Mouse (Mus musculus): Measurements from ENCODE around the gene Ttll3. TPM values are rescaled to one million over a fixed set of nuclear protein-coding genes. Genes with fewer than 3 reads are reported as not detected.

The Ttll3 gene
- total and polyA plus RNA-seq, 3 experiments, result 0.87 to 5.3 (median 4.4) TPM

- dilution Hi-C loops (cut with MboI; ENCODE audit: extremely low pct_ligation_motif_present, extremely low pct_unique_long_range_greater_than_20kb, low sequenced_read_pairs), result no loop called here
- peaks cover 8% of the 10 kb centered on the region for H3K9me3 ChIP-seq (replicated peaks; ENCODE audit: low read length)
- no peak for DNase-seq (ENCODE audit: extremely low read depth)
- H3K4me1 ChIP-seq (ENCODE audit: control insufficient read depth in 1 of 2, insufficient read depth in 2 of 2), result peaks cover 0 to 6% of the 10 kb centered on the region in 2 experiments; a peak in 1 of 4 replicates
- H3K36me3 ChIP-seq (replicated peaks in 1 of 2; ENCODE audit: control insufficient read depth in 1 of 2, insufficient read depth in 1 of 2, low read length in 1 of 2), result peaks cover 73 to 97% of the 10 kb centered on the region in 2 experiments
- no peaks in the 10 kb centered on the region for H3K27me3 ChIP-seq (replicated peaks)
- no peaks in the 10 kb centered on the region; the same call in 1 of the 2 replicates for H3K79me2 ChIP-seq (replicated peaks; ENCODE audit: control insufficient read depth, extremely low read depth, insufficient read depth, poor library complexity, severe bottlenecking)
- no peak overlapping the region for H3K4me3 ChIP-seq (replicated peaks in 1 of 3; ENCODE audit: low read depth in 2 of 3, low read length in 2 of 3, poor library complexity in 1 of 3)
- H3K27ac ChIP-seq (ENCODE audit: insufficient read depth, low read depth), result no peak overlapping the region
- H3K9ac ChIP-seq (ENCODE audit: insufficient read depth, low read depth), result no peak overlapping the region
- TF ChIP-seq JUND (conservative IDR thresholded peaks at IDR 0.05; ENCODE audit: low read depth, low read length), result no peak
- no peak for TF ChIP-seq GABPA (IDR thresholded peaks at IDR 0.05; ENCODE audit: insufficient replicate concordance, low read depth, low read length)
- no peak for TF ChIP-seq NRF1 (IDR thresholded peaks at IDR 0.05; ENCODE audit: low read depth, low read length)
- TF ChIP-seq CTCF (conservative IDR thresholded peaks at IDR 0.05 in 1 of 2, IDR thresholded peaks at IDR 0.05 in 1 of 2; ENCODE audit: low read depth in 2 of 2, low read length in 2 of 2), result no peak
- TF ChIP-seq TCF12 (IDR thresholded peaks at IDR 0.05; ENCODE audit: low read depth, low read length), result no peak
- TF ChIP-seq MXI1 (IDR thresholded peaks at IDR 0.05; ENCODE audit: low read depth, low read length), result no peak
- no peak overlapping the region for H3K4me2 ChIP-seq (ENCODE audit: insufficient read depth, low read depth, poor library complexity, severe bottlenecking)
- in situ Hi-C loops (cut with MboI; ENCODE audit: low pct_ligation_motif_present, low pct_unique_long_range_greater_than_20kb, low sequenced_read_pairs), result no loop called here
These were observed 1.7 kb downstream of the Ttll3 start for GRCm38 (mm10) chr6:113390715-113391114.

- Histone ChIP-seq H3K4me1 (ENCODE audit: control insufficient read depth in 1 of 2, insufficient read depth in 2 of 2) (no peaks in the 10 kb centered on the region), H3K9me3 (replicated peaks; ENCODE audit: low read length) (peaks cover 8% of the 10 kb centered on the region), H3K27me3 (replicated peaks) (no peaks in the 10 kb centered on the region), H3K4me2 (ENCODE audit: insufficient read depth, low read depth, poor library complexity, severe bottlenecking) (no peak overlapping the region), H3K36me3 (replicated peaks in 1 of 2; ENCODE audit: control insufficient read depth in 1 of 2, insufficient read depth in 1 of 2, low read length in 1 of 2) (peaks cover 71 to 96% of the 10 kb centered on the region in 2 experiments), H3K79me2 (replicated peaks; ENCODE audit: control insufficient read depth, extremely low read depth, insufficient read depth, poor library complexity, severe bottlenecking) (no peaks in the 10 kb centered on the region), H3K4me3 (replicated peaks in 1 of 3; ENCODE audit: low read depth in 2 of 3, low read length in 2 of 3, poor library complexity in 1 of 3) (no peak overlapping the region), H3K9ac (ENCODE audit: insufficient read depth, low read depth) (no peak overlapping the region), H3K27ac (ENCODE audit: insufficient read depth, low read depth) (no peak overlapping the region)
- no peak for DNase-seq (ENCODE audit: extremely low read depth)
- no peak for TF ChIP-seq CTCF (conservative IDR thresholded peaks at IDR 0.05 in 1 of 2, IDR thresholded peaks at IDR 0.05 in 1 of 2; ENCODE audit: low read depth in 2 of 2, low read length in 2 of 2)
- no peak for TF ChIP-seq MAX (IDR thresholded peaks at IDR 0.05; ENCODE audit: low read length)
- TF ChIP-seq MYC (IDR thresholded peaks at IDR 0.05; ENCODE audit: low read depth, low read length), result no peak
- dilution Hi-C loops (cut with MboI; ENCODE audit: extremely low pct_ligation_motif_present, extremely low pct_unique_long_range_greater_than_20kb, low sequenced_read_pairs), result no loop called here
- in situ Hi-C loops (cut with MboI; ENCODE audit: low pct_ligation_motif_present, low pct_unique_long_range_greater_than_20kb, low sequenced_read_pairs), result no loop called here
These were observed 2.9 kb downstream of the Ttll3 start for GRCm38 (mm10) chr6:113392015-113392386.

- dilution Hi-C loops (cut with MboI; ENCODE audit: extremely low pct_ligation_motif_present, extremely low pct_unique_long_range_greater_than_20kb, low sequenced_read_pairs), result no loop called here
- Histone ChIP-seq H3K4me3 (replicated peaks in 1 of 3; ENCODE audit: low read depth in 2 of 3, low read length in 2 of 3, poor library complexity in 1 of 3) (no peak overlapping the region), H3K27me3 (replicated peaks) (no peaks in the 10 kb centered on the region), H3K27ac (ENCODE audit: insufficient read depth, low read depth) (no peak overlapping the region), H3K9ac (ENCODE audit: insufficient read depth, low read depth) (no peak overlapping the region), H3K4me2 (ENCODE audit: insufficient read depth, low read depth, poor library complexity, severe bottlenecking) (no peak overlapping the region), H3K4me1 (ENCODE audit: control insufficient read depth in 1 of 2, insufficient read depth in 2 of 2) (no peaks in the 10 kb centered on the region), H3K9me3 (replicated peaks; ENCODE audit: low read length) (peaks cover 8% of the 10 kb centered on the region), H3K36me3 (replicated peaks in 1 of 2; ENCODE audit: control insufficient read depth in 1 of 2, insufficient read depth in 1 of 2, low read length in 1 of 2) (peaks cover 69 to 96% of the 10 kb centered on the region in 2 experiments), H3K79me2 (replicated peaks; ENCODE audit: control insufficient read depth, extremely low read depth, insufficient read depth, poor library complexity, severe bottlenecking) (no peaks in the 10 kb centered on the region)
- DNase-seq (ENCODE audit: extremely low read depth), result no peak
- in situ Hi-C loops (cut with MboI; ENCODE audit: low pct_ligation_motif_present, low pct_unique_long_range_greater_than_20kb, low sequenced_read_pairs), result no loop called here
- TF ChIP-seq USF2 (conservative IDR thresholded peaks at IDR 0.05; ENCODE audit: low read depth, low read length), result no peak
- TF ChIP-seq ZC3H11A (IDR thresholded peaks at IDR 0.05; ENCODE audit: low read depth, low read length), result no peak
- no peak for TF ChIP-seq TCF12 (IDR thresholded peaks at IDR 0.05; ENCODE audit: low read depth, low read length)
- no peak for TF ChIP-seq MXI1 (IDR thresholded peaks at IDR 0.05; ENCODE audit: low read depth, low read length)
- no peak for TF ChIP-seq MYC (IDR thresholded peaks at IDR 0.05; ENCODE audit: low read depth, low read length)
- TF ChIP-seq CTCF (conservative IDR thresholded peaks at IDR 0.05 in 1 of 2, IDR thresholded peaks at IDR 0.05 in 1 of 2; ENCODE audit: low read depth in 2 of 2, low read length in 2 of 2), result no peak
- no peak for TF ChIP-seq CHD1 (IDR thresholded peaks at IDR 0.05; ENCODE audit: low read depth, low read length)
- no peak for TF ChIP-seq POLR2A (IDR thresholded peaks at IDR 0.05; ENCODE audit: low read depth, low read length)
- TF ChIP-seq MAZ (IDR thresholded peaks at IDR 0.05; ENCODE audit: low read depth, low read length), result no peak
- TF ChIP-seq KAT2A (IDR thresholded peaks at IDR 0.05; ENCODE audit: insufficient replicate concordance, low read length), result no peak
- no peak for TF ChIP-seq GABPA (IDR thresholded peaks at IDR 0.05; ENCODE audit: insufficient replicate concordance, low read depth, low read length)
- TF ChIP-seq USF1 (IDR thresholded peaks at IDR 0.05; ENCODE audit: low read depth, low read length), result no peak
- no peak for TF ChIP-seq MAX (IDR thresholded peaks at IDR 0.05; ENCODE audit: low read length)
These were observed 3.5 kb downstream of the Ttll3 start for GRCm38 (mm10) chr6:113392387-113393071.

Data from CH12.LX (cell line).